Mouse (Mus musculus) mouse embryonic stem cell (cell line): ENCODE measurements around the gene Bcan.

Source experiments
- in situ Hi-C, 2 experiments: fragments of 300-500 bp; cut with MboI; formaldehyde crosslinking; loops; 1 replicate in 1 of 2; 3 replicates in 1 of 2; pipeline ENCODE4 v1.14.3; 2019 to 2020; ENCODE audit warnings: low sequenced_read_pairs in 2 of 2, low pct_unique_long_range_greater_than_20kb in 1 of 2, mixed read lengths in 1 of 2; ENCODE audit not compliant: unreplicated experiment in 1 of 2

Bcan gene

DNA sequence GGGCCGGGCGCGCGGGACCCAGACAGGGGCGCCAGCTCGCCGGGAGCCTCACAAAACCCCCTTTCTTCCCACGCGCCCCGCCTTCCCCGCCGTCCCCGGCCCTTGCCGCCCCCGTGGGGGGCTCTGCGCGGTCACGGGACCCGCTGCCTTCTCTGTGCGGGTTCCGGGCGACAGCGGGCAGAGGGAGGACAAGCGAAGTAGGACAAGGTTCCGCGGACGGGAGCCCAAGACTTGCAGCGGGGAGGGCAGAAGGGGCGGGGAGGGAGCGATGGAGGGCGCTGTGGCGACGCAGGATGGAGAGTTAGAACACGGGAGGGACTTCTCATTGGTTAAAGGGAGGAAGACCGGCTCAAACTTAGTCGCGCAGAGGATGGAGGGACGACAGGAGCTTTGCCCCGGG is at the start of gene Bcan:
Bcan (minus strand) TSS at position 50 of the 400 bp plus-strand sequence.
- in situ Hi-C loops, result no loop called here

DNA sequence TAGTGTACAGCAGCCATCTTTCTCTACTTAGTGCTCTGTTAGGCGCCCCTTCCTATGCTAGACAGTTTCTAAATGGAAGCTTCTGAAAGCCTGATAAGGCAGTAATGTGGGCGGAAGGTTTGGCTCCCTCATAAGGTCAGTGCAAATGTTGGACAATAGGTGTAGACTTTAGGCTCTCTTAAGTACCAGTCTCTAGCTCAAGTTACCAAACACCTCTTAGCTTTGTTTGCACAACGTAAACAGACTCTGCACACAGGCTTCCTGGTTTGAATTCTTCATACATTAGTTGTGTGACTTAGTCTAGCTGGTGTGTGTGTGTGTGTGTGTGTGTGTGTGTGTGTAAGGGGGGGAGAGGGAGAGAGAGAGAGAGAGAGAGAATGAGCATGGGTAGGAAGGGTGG is 49.5 kb upstream of the Bcan start:
- in situ Hi-C loops, result no loop called here

DNA sequence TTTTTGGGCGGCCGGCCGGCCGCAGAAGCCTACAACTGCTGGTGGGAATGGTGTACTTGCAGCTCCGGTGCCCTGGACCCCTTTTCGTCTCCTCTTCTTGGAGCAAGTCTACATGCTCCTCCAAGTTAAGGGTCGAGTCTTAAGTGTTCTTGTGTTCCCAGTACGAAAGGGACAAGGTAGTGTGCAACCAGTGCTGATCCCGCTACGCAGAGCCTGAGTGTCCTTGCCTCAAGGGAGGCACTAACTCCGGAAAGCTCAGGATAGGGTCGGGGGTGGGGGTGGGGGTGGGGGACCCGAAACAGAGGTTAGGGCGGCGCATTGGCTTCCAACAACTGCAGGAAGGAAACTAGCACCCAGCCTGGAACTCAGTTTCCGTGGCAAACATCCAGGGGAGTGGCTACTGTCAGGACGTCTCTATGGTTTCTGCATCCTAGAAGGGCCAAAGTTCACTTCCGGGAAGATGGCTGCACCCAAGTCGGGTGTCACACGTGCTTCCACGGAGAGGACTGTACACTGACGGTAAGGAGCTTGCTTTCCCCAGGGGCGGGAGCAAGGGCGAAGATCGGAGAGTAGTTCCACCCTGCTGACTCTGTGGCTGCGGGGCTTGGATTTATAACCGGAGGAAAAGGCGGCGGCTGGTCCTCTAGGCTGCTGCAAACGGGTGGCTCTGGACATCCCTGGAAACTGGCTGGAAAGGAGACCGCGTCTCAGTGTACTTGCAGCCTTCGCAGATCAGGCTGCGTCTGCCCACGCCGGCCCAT is 42.8 kb upstream of the Bcan start, which contains the start of gene Gpatch4:
Gpatch4 (plus strand) TSS at position 448 of the 761 bp plus-strand sequence.
- in situ Hi-C loops, result no loop called here

DNA sequence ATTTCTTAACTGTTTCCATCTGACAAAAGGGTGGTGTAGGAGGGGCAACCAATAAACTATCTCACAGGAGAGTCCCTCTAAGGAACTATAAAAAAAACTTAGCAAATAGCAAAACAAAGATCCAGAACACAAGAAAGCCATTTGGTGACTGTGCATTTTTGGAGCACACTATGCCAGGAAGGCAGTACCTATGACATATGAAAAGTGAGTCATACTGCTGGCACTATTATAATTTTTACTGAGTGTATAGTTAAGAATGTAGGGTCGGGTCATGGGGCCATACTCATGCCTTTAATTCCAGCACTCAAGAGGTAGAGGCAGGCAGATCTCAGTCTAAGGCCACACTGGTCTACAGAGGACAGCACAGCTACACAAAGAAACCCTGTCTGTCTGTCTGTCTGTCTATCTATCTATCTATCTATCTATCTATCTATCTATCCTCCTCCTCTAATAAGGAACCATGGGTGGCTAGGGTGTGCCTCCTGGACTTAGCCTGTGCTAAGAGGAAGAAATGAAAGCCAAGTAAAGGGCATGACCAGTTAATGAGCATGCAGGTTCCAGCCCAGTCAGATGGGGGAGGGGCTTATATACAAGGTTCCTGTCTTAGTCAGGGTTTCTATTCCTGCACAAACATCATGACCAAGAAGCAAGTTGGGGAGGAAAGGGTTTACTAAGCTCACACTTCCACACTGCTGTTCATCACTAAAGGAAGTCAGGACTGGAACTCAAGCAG is 35.7 kb upstream of the Bcan start:
- in situ Hi-C loops, result loop anchor here in 1 of 2 experiments (5.0 kb wide), 1 partner anchor 37 kb away; no protein-coding TSS in a partner anchor

DNA sequence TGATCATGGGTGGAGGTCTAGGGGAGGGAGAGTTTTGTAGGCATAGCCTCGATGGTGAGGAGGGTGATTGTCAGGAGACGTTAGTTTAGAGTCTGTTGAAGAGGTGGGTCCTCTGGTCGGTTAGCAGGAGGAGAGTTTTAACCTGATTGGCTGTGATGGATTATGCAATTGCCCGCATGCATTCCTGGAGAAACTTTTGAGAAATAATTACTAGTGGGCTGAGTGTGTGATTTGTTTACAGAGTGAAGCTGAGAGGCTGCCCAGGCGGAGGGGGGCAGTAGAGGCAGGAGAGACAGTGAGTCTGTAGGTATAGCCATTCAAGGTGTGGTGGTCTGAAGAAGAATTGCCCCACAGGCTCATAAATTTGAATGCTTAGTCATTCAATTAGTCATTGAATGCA is 33.5 kb upstream of the Bcan start:
- in situ Hi-C loops, result no loop called here

DNA sequence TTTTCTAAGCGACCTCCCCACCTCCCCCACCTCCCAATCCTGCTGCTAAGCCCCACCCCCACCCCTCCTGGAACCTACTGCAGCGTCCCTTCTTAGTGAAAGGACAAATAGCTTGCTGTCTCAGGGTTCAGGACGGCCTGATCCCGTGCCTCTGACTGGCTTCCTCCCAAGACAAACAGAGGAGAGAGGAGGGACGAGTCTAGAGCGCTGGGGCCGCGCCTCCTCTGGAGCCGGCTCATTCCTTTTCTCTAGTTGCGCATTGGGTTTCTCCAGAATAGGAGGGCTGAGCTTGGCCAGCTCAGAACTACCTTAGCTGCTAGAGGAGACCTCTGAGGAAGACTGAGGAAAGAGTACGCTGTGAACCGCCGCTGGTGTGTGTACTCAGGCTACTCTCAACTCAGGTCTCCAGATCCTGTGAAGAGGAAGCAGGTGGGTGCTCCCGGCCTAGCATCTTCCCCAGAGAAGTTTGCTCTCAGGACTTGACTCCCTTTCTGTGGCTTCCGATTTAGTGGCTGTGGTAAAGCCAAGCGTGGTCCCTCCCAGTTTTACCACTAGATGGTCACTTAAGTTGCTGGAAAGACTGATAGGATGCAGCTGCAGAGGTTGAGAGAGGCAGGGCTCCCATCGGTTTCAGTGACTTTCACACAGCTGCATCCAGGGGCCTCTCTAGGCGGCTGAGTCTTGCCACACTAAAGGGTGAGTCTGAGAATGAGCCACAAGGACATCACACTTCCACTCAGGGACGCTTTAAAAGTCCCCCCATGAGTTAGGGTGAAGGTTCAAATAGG is 30.8 kb upstream of the Bcan start:
- in situ Hi-C loops, result no loop called here

DNA sequence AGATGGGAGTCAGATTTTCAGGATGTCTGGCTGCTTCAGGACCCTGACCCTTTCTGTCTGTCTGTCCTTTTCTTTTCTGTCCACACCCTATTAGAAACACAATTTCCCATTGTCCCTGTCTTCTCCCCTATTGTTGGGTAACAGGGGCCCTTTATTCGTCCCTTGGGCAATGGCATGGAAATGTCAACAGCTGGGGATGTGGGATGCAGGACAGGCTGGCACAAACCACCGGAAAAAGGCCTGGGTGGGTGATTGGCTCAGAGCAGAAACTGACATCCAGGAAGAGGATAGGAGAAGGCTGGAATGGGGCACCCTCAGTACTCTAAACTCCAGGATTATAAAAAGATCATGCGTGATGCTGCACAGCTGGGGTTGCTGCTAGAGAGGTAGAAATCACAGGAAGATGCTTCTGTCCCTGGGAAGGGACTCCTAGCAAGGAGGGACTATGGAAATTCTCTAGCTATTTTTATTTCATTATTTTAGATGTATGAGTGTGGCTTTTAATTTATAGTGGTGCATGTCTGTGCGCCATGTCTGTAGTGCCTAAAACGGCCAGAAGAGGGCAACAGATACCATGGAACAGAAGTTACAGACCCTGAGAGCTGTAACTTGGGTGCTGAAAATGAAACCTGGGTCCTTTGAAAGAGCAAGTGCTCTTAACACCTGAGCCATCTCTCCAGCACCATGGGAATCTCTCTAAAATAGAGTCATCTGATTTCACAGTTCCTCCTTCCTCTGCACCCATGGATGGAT is 27.6 kb upstream of the Bcan start, which contains the start of gene Hapln2:
Hapln2 (minus strand) TSS at position 150 of the 753 bp plus-strand sequence.
- in situ Hi-C loops, result loop anchor here in 1 of 2 experiments (10.0 kb wide), 1 partner anchor 47 kb away; the partner anchor contains the start of gene Ttc24

DNA sequence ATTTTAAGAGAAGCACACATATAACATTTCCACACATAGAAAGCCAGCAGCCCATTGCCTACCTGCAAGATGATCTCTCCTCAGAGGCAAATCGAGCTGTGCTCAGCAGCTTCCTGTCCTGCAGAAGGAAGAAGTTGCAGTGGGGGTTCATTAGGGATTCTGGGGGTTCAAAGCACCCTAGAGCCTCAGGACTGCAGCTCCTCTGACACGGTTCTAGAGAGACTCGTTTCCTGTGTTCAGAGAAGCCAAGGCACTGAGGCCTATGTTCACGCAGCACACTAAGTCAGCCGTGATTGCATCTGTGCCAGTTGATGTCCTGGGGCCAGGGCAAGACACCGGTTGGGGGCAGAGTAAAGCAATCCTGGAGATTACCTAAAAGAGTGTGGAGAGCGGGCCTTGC is 26.8 kb upstream of the Bcan start:
- in situ Hi-C loops, result loop anchor here in 1 of 2 experiments (10.0 kb wide), 1 partner anchor 48 kb away; the partner anchor contains the start of gene Ttc24

DNA sequence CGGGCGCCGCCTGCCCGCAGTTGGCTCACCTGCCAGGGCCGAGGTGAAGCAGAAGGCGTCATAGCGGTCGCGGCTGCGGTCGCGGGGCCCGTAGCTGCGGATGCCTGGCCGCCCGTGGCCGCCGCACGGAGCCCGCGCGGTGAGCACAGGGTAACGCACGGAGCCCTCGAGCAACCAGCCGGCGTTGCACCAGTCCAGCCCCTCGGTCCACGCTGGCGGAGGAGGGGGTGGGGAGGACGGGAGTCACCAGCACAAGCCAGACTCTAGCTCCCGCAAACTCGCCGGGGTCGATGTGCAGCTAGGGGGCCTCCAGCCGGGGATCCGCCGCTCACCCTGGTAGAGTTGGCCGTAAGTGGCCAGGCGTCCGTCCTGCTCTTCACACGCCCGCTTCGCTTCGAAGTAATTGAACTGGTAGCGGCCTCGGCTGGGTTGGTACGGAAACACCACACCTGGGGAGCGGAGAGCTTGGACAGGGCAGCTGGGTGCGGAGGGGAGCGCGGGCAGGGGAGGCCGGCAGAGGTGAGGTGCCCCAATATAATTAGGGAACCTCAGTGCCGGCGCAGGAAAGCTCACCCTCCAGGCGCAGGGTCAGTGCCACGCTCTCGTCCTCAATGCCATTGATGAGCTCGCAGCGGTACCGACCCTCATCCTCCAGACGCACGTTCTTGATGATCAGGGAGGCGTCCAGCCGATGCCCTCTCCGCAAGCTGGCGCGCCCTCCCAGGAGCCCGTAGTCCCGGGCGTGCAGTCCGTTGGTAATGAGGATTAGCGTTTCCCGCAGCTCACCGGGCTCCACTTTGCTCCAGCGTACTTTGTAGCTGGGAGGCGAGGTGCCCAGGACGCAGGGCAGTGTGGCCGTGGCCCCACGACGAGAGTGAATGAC is 23.4 kb upstream of the Bcan start:
- in situ Hi-C loops, result loop anchor here in 1 of 2 experiments (10.0 kb wide), 1 partner anchor 51 kb away; the partner anchor contains the start of gene Ttc24

DNA sequence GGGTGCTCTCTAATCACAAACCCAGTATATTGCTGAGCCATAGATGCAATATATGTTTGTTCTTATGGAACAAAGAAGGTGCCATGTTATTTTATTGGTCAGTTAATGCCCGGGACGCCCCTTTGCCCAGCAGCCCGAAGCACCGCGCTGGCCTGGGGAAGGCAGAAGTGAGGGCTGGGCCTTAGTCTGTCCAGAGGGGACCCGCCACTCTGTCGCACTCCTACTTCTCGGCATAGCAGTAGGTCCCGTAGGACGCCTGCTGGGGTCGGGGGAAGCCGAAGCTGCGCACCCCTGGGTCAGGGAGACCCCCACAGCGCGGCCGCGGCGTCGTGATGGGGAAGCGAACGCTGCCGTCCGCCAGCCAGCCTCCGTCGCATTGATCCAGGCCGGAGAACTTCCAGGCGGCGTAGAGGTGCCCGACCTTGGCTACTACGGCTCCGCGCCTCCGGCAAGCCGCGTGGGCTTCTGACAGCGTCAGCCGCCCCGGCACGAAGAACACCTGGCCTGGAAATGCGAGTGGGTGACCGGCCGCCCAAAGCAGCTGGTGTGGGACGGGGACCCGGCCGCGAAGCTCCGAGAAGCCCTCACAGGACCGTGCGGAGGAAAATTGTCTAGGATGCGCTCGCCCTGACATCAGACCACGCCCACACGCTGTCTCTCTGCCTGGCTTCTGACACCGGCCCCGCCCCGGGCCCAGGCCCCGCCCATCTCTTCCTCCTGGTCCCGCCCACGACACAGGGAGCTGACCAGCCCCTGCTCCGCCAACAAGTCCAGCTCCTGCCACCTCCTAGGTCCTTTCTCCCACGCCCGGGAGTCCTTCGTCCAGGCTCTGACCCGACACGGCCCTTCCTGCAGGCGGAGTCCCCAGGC is 22.5 kb upstream of the Bcan start:
- in situ Hi-C loops, result loop anchor here in 1 of 2 experiments (10.0 kb wide), 1 partner anchor 52 kb away; the partner anchor contains the start of gene Ttc24

DNA sequence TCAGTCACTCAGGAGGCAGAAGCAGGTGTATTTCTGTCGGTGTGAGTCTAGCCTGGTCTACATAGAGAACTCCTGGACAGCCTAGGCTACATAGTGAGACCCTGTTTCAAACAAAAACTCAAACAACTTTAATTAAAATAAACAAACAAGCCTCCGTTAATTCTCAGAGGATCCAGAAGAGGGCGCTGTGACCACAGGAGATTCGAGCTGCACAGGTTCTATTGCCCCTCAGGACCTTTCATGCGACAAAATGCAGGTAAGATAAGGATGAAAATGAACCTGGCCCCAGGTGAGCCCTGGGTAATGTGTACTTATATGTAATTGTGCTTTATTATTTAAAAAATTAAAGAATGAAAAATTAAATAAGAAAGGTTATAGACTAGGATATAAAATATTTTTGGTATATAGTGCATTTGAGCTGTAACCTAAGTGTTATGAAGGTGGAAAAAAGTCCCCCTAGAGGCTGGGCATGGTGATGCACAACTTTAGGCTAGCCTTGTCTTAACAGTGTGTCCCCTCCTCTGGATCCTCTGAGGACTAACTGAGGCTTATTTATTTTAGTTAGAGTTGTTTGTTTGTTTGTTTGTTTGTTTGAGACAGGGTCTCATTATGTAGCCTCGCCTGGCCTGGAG is 10.7 kb upstream of the Bcan start:
- in situ Hi-C loops, result loop anchor here in 1 of 2 experiments (5.0 kb wide), 1 partner anchor 72 kb away; the partner anchor contains the start of gene Iqgap3

DNA sequence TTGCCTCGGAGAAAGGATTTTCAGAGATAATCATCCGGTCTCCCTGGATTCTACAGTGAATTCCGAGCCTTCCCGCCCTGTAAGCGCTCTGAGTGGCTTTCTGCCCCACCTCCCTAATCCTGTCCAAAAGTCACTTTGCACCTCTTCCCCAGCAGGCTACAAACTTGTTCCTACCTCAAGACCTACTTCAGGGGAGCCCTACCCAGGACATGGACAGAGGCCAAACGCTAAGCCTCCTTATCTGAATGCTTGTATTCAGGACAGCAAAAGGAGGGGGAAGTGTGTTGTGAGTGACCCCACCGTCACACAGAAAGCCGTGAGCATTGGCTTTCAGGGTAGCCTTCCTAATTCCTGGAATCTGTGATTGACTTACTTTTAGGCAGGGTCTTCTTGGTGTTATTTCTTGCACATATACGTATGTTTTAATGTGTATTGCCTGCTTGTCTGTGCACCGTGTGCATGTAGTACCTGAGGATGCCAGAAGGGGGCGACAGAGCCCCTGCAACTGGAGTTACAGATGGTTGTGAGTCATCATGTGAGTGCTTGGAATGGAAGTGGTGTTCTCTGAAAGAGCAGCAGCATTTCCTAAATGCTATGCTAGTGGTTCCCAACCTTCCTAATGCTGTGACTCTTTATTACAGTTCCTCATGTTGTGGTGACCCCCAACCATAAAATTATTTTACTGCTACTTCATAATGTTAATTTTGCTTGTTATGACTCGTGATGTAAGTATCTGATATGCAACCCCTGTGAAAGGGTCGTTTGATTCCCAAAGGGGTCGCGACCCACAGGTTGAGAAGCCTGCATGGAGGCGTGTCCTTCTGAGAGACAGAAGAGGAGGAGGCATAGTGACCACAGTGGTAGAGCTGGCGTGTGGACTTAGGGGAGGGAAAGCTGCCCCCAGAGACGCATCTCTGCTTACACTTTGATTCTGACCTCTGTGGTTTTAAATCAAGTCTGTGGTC is 6.1 kb upstream of the Bcan start:
- in situ Hi-C loops, result no loop called here

DNA sequence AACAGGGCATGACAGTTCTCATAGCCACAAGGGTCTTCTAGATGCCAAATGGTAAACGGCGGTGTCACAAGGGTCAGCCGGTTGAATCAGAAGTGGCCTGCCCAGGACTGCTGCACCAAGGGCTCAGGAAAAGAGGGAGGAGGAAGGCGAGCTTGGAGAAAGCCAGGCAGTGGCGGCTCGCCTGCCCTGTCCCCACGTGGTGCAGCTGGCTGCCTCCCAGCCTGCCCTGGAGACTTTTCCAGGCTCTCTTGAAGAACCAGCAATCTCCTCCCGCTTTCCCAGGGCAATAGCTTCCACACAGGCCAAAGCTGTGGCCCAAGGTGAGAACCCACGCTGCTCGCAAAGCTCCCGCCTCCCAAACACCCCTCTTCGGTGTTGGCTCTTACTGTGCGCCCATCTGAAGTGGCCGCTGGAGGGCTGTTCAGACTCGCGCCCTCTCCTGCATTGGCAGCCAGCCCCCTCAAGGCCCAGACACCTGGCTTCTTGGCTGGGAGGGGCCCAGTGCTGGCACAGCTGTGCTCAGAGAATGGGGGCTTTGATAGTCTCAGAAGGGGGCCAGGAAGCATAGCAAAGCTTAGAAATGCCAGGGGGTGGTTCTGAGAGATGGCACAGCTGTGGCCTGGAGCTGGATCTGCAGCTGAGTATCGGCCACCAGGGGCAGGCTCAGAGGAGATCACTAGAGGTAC is 2.4 kb upstream of the Bcan start:
- in situ Hi-C loops, result no loop called here
